Mouse (Mus musculus): ENCODE results near the gene Xpnpep1.

Gene Xpnpep1

DNA sequence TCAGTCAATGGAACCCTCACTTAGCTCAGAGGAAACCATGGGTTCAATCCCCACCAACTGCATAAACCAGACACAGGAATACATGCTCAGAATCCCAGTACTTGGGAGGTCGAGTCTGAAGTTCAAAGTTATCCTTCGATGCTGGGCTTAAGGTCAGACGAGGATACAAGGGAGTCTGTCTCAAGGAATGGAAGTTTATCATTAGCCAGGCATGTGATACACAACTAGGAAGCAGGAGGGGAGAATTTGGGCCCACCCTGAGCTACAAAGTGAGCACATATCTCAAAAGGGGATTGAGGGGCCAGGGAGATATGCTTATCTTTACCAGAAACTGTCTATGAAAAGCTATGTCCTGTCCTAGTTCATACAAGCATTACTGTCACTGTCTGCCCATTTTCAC is 7.4 kb downstream of the Xpnpep1 start:
- Histone ChIP-seq H3K36me3 (ENCODE audit: insufficient read depth, low read length) (peaks cover 59% of the 10 kb centered on the region), H3K9me3 (ENCODE audit: low read length) (no peaks in the 10 kb centered on the region), H3K4me3 (replicated peaks; ENCODE audit: low read length) (no peak overlapping the region), H3K4me1 (replicated peaks; ENCODE audit: low read depth, low read length) (peaks cover 89% of the 10 kb centered on the region), H3K27me3 (ENCODE audit: insufficient read depth, low read length) (no peaks in the 10 kb centered on the region)
- TF ChIP-seq POU5F1 (IDR thresholded peaks at IDR 0.05; ENCODE audit: borderline replicate concordance, low read length) (no peak), CTCF (conservative IDR thresholded peaks at IDR 0.05; ENCODE audit: low read length) (no peak), NANOG (IDR thresholded peaks at IDR 0.05; ENCODE audit: borderline replicate concordance, low read length) (no peak)

DNA sequence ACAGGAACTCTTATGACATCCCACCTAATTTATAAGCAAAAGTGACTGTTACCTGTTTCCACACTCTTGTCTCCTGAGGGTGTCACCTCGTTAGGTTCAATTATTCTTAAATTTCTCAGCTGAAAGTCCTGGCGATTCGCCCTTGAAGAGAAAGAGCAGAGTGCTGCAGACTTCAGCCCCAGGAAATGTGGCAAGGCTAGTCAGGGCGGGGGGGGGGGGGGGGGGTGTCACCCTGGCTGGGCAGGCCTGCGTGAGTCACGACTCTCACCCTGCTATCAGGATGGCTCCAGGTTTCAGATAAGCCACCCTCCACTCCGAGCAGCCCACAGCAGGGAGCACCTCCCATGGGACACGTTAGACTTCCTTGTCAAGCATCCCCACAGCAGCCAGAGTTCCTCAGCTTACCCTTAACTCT is 8.1 kb downstream of the Xpnpep1 start:
- TF ChIP-seq CTCF (conservative IDR thresholded peaks at IDR 0.05; ENCODE audit: low read length) (no peak), NANOG (IDR thresholded peaks at IDR 0.05; ENCODE audit: borderline replicate concordance, low read length) (no peak), POU5F1 (IDR thresholded peaks at IDR 0.05; ENCODE audit: borderline replicate concordance, low read length) (no peak)
- Histone ChIP-seq H3K4me1 (replicated peaks; ENCODE audit: low read depth, low read length) (peaks cover 88% of the 10 kb centered on the region), H3K9me3 (ENCODE audit: low read length) (no peaks in the 10 kb centered on the region)

DNA sequence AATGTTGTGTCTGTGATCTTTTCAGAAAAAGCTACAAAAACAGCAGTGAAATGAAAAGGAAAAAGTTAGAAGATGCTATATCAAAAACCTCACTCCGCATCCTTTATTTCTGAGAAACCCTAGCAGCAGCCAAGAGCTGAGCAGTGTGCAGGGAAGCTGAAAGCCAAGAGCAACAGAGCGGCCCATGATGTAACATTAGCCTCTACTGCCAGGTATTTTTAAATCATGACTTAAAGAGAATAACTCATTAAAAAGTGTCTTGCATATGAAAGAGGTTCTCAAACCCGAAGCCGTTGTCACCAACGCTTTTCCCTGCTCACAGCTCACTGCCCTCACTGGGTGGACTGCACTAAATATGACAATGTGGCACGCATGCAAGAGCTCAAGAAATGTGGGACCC is 9.7 kb downstream of the Xpnpep1 start:
- peaks cover 82% of the 10 kb centered on the region for H3K36me3 ChIP-seq (ENCODE audit: insufficient read depth, low read length)
- no peak for TF ChIP-seq NANOG (IDR thresholded peaks at IDR 0.05; ENCODE audit: borderline replicate concordance, low read length)
- H3K4me1 ChIP-seq (replicated peaks; ENCODE audit: low read depth, low read length): peaks cover 85% of the 10 kb centered on the region
- H3K4me3 ChIP-seq (replicated peaks; ENCODE audit: low read length): no peak overlapping the region
- no peaks in the 10 kb centered on the region for H3K27me3 ChIP-seq (ENCODE audit: insufficient read depth, low read length)
- H3K9me3 ChIP-seq (ENCODE audit: low read length): no peaks in the 10 kb centered on the region

More for the DNA sequence above, 8.1 kb downstream of the Xpnpep1 start:
- H3K36me3 ChIP-seq (ENCODE audit: insufficient read depth, low read length): peaks cover 66% of the 10 kb centered on the region
- no peak overlapping the region for H3K4me3 ChIP-seq (replicated peaks; ENCODE audit: low read length)
- no peaks in the 10 kb centered on the region for H3K27me3 ChIP-seq (ENCODE audit: insufficient read depth, low read length)

DNA sequence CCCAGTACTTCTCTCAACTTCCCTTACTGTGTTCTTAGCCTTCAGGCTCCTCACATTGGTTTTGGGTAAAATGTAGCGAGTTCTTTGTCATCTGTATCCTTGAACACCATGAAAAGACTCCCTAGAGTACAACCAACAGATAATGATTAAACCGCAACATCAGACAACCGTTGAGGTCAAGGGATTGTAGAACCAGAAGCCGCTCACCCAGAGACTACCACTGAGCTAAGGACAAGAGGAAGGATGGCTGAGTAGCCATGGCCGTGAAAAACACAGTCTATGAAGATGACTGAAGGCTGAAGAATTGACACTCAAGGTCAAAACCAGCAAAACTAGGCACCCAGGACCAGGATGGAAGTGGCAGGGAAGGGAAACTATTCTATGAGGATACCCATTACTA is 10.3 kb downstream of the Xpnpep1 start:
- TF ChIP-seq NANOG (IDR thresholded peaks at IDR 0.05; ENCODE audit: borderline replicate concordance, low read length): no peak
- TF ChIP-seq CTCF (conservative IDR thresholded peaks at IDR 0.05; ENCODE audit: low read length): no peak
- no peak for TF ChIP-seq POU5F1 (IDR thresholded peaks at IDR 0.05; ENCODE audit: borderline replicate concordance, low read length)
- Histone ChIP-seq H3K36me3 (ENCODE audit: insufficient read depth, low read length) (peaks cover 87% of the 10 kb centered on the region), H3K4me1 (replicated peaks; ENCODE audit: low read depth, low read length) (peaks cover 86% of the 10 kb centered on the region), H3K27me3 (ENCODE audit: insufficient read depth, low read length) (no peaks in the 10 kb centered on the region), H3K9me3 (ENCODE audit: low read length) (no peaks in the 10 kb centered on the region), H3K4me3 (replicated peaks; ENCODE audit: low read length) (0 out of 2 replicates have a peak overlapping the region, but pooled peaks have one; percentile 5)

DNA sequence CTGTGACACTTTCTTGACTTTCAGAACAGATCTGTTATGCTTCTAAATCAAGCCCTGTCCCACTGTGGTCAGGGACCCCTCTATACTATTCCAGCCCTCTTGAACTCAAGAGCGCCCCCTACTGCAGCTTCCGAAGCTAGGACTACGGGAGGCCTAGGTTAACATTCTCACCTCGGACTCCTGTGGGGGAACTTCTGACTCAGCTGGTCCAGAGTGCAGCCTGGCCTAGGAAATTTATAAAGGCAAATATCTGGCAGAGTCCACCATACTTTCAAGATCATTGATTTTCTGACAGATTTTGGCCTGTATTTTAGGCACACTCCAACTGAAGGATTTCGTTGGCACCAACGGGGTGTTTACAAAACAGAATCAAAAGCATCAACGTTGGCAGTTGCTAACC is 11.0 kb downstream of the Xpnpep1 start:
- Histone ChIP-seq H3K4me3 (replicated peaks; ENCODE audit: low read length) (0 out of 2 replicates have a peak overlapping the region, but pooled peaks have one; percentile 5), H3K9me3 (ENCODE audit: low read length) (no peaks in the 10 kb centered on the region), H3K4me1 (replicated peaks; ENCODE audit: low read depth, low read length) (peaks cover 89% of the 10 kb centered on the region), H3K27me3 (ENCODE audit: insufficient read depth, low read length) (no peaks in the 10 kb centered on the region), H3K36me3 (ENCODE audit: insufficient read depth, low read length) (peaks cover 90% of the 10 kb centered on the region)
- TF ChIP-seq NANOG (IDR thresholded peaks at IDR 0.05; ENCODE audit: borderline replicate concordance, low read length): no peak
- peak; percentile 82 for TF ChIP-seq CTCF (conservative IDR thresholded peaks at IDR 0.05; ENCODE audit: low read length)

DNA sequence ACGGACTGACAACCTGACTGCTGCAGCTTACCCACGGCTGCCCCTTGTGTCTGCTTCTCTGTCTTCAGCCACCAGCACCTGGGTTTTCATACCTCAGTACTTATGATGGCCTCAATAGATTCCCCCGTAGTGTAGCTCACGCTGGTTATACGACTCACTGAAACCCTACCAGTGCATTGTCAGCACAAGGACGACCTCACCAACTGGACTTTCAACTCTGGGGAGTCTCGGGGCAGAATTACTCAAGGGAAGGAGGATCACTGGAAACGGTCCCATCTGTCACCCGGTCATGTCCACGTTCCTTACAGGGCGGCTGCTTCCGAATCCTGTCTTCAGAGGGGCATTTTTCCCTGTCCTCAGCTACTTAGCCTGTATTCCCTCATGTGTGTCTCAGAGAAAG is 11.8 kb downstream of the Xpnpep1 start:
- H3K9me3 ChIP-seq (ENCODE audit: low read length): no peaks in the 10 kb centered on the region
- H3K4me1 ChIP-seq (replicated peaks; ENCODE audit: low read depth, low read length): peaks cover 92% of the 10 kb centered on the region
- H3K27me3 ChIP-seq (ENCODE audit: insufficient read depth, low read length): no peaks in the 10 kb centered on the region
- H3K4me3 ChIP-seq (replicated peaks; ENCODE audit: low read length): no peak overlapping the region
- TF ChIP-seq NANOG (IDR thresholded peaks at IDR 0.05; ENCODE audit: borderline replicate concordance, low read length) (no peak), POU5F1 (IDR thresholded peaks at IDR 0.05; ENCODE audit: borderline replicate concordance, low read length) (no peak), CTCF (conservative IDR thresholded peaks at IDR 0.05; ENCODE audit: low read length) (no peak)
- H3K36me3 ChIP-seq (ENCODE audit: insufficient read depth, low read length): peaks cover 92% of the 10 kb centered on the region

DNA sequence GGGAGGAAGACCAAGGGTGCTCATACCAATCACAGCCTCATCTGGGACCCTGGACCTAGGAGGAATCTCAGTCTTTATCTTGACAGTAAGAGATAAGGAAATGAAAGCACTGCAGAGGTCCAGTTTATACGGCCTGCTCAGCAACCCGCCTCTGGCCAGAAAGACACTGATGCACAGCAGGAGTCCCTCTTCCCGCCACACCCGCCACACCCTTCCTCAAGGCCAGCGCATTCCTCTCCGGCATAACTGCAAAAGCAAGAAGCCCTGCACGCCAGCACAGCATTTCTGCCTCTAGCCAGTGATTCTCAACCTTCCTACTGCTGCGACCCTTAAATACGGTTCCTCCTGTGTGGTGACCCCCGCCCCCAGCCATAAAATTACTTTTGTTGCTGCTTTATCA is 16.8 kb downstream of the Xpnpep1 start:
- H3K27me3 ChIP-seq (ENCODE audit: insufficient read depth, low read length): no peaks in the 10 kb centered on the region
- peak overlapping the region; percentile 55 for H3K4me3 ChIP-seq (replicated peaks; ENCODE audit: low read length)
- peaks cover 92% of the 10 kb centered on the region for H3K4me1 ChIP-seq (replicated peaks; ENCODE audit: low read depth, low read length)
- no peak for TF ChIP-seq POU5F1 (IDR thresholded peaks at IDR 0.05; ENCODE audit: borderline replicate concordance, low read length)
- TF ChIP-seq CTCF (conservative IDR thresholded peaks at IDR 0.05; ENCODE audit: low read length): no peak
- no peak for TF ChIP-seq NANOG (IDR thresholded peaks at IDR 0.05; ENCODE audit: borderline replicate concordance, low read length)
- H3K9me3 ChIP-seq (ENCODE audit: low read length): no peaks in the 10 kb centered on the region
- H3K36me3 ChIP-seq (ENCODE audit: insufficient read depth, low read length): peaks cover 80% of the 10 kb centered on the region

DNA sequence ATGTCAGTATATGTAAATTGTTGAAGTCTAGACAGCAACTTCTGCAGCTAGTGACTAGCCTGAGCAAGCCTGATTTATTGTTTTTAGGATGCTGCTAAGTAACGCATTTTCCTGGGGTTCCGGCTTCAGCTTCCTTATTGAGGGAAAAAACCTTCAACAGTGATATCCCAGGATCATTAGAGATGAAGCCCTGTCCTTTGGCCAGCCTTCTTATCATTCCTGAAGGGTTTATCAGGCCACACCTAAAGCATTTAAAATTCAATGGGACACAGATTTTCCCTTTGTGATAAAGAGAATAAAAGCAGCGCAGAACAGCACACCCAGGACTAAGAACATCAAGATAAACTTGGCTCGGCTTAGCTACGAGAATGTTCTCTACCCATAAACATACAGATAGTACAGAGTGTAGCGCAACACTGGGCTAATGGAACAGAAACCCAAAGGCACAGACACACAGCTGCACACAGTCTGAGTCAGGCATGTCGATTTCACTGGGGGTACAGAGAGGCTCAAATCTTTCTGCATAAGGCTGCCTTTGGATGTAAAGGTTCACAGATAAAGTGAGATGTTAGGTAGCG is 17.9 kb downstream of the Xpnpep1 start:
- Histone ChIP-seq H3K9me3 (ENCODE audit: low read length) (no peaks in the 10 kb centered on the region), H3K4me1 (replicated peaks; ENCODE audit: low read depth, low read length) (peaks cover 93% of the 10 kb centered on the region), H3K27me3 (ENCODE audit: insufficient read depth, low read length) (no peaks in the 10 kb centered on the region), H3K4me3 (replicated peaks; ENCODE audit: low read length) (peak overlapping the region; percentile 55), H3K36me3 (ENCODE audit: insufficient read depth, low read length) (peaks cover 79% of the 10 kb centered on the region)
- TF ChIP-seq NANOG (IDR thresholded peaks at IDR 0.05; ENCODE audit: borderline replicate concordance, low read length): no peak
- no peak for TF ChIP-seq POU5F1 (IDR thresholded peaks at IDR 0.05; ENCODE audit: borderline replicate concordance, low read length)
- TF ChIP-seq CTCF (conservative IDR thresholded peaks at IDR 0.05; ENCODE audit: low read length): no peak

DNA sequence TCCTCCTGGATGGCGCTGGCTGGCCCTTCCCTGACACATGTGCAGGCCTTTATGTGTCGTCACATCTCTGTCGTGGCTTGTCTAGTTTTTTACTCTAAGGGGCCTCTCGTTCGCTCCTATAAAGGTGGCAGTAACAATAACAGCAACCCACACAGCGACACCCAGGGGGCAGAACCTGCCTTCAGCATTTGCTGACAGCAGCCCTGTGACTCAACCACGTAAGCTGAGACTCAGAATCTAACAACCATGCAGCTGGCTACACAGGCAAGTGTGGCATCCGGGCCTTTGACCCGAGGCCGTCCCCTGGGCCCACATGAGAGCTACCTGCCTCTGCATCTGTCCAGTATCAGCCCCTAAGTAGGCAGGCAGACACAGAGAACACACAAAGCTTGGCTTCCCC is 18.5 kb downstream of the Xpnpep1 start:
- Histone ChIP-seq H3K27me3 (ENCODE audit: insufficient read depth, low read length) (no peaks in the 10 kb centered on the region), H3K4me3 (replicated peaks; ENCODE audit: low read length) (peak overlapping the region; percentile 55), H3K36me3 (ENCODE audit: insufficient read depth, low read length) (peaks cover 76% of the 10 kb centered on the region), H3K9me3 (ENCODE audit: low read length) (no peaks in the 10 kb centered on the region), H3K4me1 (replicated peaks; ENCODE audit: low read depth, low read length) (peaks cover 92% of the 10 kb centered on the region)
- TF ChIP-seq CTCF (conservative IDR thresholded peaks at IDR 0.05; ENCODE audit: low read length): no peak

Measured in E14TG2a.4 (cell line).